Mouse (Mus musculus) 416B (cell line): ENCODE results near the gene Slc2a4.
A peak's percentile ranks its signal among the peaks of the same experiment; 100 is the strongest.
"Not testable (repeated sequence)": the region's sequence is repeated elsewhere in the genome, so short reads cannot be mapped to it uniquely, and the experiment has no call there.

ENCODE experiments used
- DNase-seq: peaks from one replicate; pipeline ENCODE4 v3.0.0; 2011; ENCODE audit warnings: low read depth

Slc2a4 gene

DNA sequence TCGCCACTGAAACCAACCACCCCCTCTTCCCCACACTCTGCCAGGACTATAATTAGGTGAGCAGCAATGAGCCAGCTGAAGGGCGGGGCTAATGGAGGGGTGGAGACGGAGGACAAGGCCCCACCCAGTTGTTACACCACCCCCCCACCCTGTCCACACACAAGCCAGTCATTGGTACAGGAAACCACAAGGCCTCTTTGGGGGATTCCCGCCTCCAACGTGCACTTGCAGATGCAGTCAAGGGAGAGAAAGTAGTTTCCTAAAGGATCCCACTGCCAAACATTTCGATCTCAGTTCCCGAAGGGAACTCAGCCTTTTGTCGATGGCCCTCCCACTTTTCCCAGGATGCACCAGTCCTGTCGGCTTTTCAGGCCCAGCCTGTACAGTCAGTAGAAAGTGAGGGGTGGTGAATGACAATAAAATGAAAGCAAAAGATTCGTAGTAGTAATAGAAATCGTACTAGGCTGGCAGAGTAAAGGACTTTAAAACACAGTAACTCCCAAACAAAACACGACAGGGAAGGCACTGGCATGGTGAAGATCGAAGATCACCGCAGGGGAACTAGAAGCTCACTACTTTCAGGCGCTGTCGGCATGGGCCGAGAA is 28.2 kb downstream of the Slc2a4 start:
- peak; percentile 98 for DNase-seq

DNA sequence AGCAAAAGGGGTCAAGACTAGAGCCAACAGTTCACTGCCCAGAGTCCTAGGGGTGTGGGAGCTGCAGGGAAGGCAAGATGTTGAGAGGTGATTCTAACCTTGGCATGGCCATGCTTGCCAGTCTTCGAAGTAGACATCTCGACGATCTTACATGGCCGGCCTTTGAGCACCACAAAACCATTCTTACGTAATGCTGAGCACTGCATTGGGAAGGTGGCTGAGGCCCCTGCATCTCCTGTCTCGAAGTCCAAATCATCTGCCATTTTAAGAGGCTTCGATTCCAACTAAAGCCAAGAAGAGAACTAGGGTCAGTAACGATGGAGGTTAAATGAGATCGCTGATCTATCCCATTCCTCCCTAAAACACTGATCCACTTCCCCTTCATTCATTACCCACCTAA is 28.9 kb downstream of the Slc2a4 start:
- peak; percentile 39 for DNase-seq

DNA sequence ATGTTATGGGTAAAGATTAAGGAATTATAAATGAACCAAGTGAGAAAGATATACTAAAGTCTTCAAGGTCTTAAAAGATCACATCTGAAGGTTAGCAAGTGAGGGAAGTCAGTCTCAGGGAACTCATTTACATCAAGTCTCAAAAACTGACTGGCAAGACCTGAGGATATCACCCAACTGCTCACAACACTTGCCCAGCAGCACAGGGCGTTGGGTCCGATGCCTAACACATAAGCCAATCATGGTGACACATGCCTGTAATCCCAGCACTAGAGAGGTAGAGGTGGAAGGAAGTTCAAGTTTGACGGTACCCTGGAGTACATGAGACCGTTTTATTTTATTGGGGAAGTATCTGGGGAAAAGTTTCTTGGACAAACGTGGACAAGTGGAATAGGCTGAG is 29.9 kb downstream of the Slc2a4 start:
- DNase-seq, result no peak

DNA sequence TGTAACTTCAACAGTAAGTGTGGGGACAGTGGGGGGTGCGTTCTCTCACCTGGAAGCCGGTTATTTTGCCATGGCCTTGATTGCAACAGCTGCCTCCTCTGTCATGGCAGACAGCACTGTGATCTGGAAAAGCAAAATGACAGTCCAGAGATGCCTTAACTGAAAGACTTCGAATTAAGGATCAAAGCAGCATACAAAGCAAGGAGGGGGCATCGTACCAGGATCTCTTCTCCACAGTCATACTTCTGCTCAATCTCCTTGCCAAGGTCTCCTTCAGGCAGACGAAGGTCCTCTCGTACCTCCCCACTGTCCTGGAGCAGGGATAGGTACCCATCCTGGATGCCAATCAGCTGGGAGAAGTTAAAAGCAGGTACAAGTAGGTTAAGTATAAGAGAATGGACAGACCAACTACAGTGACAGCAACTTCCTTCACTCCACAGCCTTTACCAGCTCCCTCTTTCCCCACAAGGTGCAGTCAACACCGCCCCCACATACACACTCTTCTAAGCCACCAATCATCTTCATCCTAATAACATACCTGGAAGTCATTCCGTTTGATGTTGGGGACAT is 30.5 kb downstream of the Slc2a4 start:
- no peak for DNase-seq

DNA sequence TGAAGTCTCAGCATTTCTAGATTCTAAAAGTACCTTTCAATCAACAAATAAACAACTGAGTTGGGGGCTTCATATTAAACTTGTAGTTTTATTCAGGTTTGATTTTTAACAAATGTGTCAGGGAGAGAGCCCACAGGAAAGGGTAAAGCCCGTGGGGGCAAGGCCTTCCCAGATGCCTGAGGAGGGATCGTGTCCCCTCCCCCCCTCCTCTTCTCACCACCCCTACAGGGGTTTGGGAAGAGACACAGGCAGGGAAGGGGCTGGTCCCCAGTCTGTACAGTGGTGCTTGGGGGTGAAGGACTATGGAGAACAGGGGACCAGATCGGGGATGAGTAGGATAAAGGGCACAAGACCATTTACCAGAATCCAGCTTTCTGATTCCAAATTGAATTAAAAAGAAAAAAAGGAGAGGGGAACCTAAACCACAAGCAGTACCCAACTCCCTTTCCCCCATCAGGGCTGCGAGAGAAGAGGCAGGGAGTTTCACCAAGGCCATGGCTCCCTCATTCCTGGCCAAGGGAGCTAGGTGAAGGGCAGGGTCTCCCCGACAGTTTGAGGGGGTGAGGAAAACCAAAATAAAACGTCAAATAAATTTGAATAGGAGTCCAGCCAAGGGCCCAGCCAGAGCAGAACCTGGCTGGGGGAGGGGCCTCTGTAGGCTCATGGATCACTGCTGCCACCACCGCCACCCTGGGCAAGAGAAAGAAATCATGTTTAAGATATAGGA is 31.2 kb downstream of the Slc2a4 start:
- DNase-seq, result not testable (repeated sequence)

DNA sequence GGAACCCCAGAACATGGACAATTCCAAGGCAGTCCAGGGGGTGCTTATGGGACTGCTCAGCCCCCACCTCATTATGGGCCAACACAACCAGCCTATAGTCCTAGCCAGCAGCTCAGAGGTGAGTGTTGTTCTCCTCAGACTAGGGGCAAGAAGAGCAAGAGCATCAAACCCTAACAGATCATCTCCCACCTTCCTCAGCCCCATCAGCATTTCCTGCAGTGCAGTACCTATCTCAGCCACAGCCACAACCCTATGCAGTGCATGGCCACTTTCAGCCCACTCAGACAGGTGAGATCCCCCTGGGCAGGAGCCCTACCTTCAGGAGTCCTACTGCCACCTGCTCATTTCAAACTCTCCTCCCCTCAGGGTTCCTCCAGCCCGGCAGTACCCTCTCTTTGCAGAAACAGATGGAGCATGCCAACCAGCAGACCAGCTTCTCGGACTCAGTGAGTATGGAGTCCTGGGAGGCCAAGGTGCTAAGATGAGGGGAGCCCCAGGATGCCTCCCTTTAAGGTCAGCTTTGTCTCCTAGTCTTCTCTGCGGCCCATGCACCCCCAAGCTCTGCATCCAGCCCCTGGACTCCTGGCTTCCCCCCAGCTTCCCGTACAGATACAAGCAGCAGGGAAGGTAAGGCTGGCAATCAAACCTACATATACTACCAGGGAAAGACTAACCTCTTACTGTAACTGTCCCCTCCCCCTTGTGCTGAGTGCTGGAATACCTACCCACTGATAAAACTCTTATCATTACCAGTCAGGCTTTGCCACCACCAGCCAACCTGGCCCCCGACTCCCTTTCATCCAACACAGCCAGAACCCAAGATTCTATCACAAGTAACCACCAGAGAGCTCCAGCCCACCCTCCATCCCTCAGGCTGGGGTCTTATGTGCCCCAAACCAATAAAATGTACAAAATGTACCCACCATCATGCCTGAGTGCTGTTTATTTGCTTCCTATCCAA is 32.0 kb downstream of the Slc2a4 start:
- peak; percentile 35 for DNase-seq

DNA sequence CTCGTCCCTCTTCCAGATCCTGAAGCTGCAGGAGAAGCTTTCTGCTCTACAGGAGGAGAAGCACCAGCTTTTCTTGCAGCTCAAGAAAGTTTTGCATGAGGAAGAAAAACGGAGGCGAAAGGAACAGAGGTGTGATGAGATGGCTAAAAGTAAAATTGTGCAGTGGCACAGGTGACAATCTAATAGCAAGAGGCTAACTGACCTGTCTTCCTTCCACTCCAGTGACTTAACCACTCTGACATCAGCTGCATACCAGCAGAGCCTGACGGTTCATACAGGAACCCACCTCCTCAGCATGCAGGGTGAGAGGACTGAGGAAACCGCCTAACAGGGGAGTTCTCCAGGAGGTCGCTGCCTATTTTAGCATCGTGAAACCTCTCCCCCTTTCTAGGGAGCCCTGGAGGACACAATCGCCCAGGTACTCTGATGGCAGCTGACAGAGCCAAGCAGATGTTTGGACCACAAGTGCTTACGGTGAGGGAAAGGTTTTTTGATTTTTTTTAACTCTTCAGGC is 33.0 kb downstream of the Slc2a4 start:
- peak; percentile 39 for DNase-seq

DNA sequence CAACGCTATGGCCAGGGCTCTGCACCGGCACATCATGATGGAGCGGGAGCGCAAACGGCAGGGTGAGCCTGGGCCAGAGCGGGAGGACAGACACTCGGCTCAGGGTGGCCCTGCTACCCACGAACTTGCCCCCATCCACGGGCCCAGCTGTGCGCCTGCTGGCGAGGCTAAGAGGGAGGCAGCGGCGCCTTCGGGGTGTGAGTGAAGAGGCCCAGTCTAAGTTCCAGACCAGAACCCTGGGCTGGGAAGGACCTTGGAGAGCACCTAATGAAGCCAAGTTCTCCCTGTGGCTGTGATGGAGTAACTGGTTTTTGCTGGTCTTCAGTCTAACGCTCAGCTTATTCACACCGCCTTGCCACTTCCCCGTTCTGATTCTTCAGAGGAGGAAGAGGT is 33.6 kb downstream of the Slc2a4 start:
- DNase-seq, result peak; percentile 64

DNA sequence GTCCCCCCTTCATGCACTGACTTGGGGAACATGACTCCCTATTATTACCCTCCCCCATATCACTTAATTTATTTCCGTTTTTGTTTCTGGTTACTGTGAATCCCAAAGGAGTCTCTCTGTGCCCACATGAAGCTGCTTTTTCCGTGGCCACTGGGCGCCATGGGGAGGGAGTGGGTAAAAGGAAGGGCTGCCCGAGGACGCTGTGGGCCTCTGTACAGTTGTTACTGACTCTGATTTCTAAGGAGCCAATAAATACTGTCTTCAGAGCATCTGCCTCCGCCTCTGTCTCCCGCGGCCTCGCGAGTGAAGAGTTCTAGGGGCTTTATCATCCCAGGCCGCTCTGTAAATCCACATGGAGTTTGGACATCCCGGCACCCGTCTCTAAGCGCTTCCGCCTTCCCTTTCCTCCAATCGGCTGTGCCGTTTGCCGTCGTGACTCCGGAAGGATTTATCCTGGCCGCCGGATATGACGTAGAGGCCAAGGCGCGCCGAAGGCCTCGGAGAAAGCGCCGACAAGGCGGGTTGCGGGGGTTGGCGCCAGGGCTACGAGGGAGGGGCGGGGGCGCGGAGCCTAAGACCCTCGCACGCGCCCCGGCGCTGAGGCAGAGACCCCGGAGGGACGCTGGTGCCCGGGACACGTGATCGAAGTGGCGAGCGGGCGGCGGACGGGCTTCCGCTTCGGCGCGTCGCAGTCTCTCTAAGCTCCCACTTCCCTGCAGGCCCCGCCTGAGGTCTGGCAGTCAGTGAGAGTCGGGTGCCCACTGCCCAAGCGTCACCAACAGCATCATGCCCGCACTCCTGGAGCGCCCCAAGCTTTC is 34.2 kb downstream of the Slc2a4 start, which contains the start of gene Gps2:
TSS of gene Gps2 (plus strand) at position 335 of the 818 bp plus-strand sequence.
- peak; percentile 95 for DNase-seq

DNA sequence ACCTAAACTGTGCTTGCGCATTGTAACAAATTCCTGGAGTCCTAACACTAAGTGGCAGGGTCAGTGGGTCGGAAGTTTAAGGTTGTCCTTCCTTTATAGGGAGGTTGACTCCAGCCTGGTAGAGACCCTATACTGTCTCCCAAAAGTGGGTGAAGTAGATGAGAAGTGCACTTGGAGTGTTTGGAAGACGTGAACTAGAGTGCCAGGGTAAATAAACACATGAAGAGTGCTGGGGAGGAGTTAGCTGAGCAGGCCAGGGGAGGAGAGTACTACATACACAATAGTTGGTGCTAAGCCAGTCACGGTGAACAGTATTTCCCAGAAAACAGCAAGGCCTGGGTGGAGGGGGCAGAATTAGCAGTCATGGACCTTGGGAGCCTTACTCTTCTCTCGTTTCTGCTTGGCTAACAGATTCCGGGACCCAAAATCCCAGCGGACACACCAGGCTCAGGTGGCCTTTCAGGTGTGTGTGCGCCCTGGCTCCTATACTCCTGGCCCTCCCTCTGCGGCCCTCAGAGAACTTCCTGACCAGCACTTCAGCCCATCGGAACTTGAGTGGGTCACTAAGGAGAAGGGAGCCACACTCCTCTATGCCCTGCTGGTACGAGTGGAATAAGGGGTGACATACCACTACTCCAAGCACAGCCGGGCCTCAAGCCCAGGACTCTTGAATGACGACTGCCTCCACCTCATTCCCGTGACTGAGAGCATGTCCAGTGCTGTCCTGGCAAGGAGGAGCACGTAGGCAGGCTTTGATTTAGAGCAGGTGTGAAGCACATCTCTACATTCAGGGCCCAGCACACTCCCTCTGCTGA is 35.1 kb downstream of the Slc2a4 start:
- no peak for DNase-seq

DNA sequence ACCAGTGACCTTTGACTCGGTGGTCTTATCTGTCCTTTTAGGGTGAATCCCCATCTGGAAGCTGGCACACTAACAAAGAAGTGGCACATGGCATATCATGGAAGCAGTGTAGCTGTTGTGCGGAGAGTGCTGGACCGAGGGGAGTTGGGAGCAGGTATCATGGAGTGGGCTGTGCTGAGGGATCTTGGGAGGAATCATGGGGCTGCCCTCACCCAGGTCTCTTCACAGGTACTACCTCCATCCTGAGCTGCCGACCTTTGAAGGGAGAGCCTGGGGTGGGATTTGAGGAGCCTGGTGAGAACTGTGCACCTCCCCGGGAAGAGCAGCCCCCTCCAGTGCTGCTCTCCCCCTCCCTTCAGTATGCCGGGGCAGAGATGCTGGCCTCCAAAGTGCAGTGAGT is 36.3 kb downstream of the Slc2a4 start:
- no peak for DNase-seq

DNA sequence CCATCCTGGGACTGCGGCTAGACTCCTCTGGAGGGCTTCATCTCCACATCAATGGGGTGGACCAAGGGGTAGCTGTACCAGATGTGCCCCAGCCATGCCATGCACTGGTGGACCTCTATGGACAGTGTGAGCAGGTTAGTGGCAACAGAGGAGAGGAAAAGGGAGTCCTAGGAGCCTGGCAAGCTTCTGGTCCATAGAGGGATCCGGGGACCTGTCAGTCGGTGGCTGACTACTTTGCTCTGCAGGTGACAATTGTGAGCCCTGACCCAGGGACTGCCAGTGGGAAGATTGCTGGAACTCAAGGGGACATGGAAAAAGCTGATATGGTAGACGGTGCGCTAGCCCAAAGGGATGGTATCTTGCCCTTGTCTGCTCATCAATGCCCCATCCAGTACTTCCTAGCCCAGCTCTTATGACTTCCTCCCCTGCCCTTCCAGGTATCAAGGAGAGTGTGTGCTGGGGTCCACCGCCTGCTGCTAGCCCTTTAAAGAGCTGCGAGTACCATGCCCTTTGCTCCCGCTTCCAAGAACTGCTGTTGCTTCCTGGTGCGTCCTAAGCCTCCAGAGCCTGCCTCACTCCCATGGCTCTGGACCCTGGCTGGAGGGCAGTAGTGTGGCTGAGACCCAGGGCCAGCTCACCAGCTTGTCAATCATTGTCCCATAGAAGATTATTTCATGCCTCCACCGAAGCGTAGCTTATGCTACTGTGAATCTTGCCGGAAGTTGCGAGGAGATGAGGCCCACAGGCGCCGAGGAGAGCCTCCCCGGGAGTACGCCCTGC is 37.0 kb downstream of the Slc2a4 start:
- DNase-seq, result no peak

DNA sequence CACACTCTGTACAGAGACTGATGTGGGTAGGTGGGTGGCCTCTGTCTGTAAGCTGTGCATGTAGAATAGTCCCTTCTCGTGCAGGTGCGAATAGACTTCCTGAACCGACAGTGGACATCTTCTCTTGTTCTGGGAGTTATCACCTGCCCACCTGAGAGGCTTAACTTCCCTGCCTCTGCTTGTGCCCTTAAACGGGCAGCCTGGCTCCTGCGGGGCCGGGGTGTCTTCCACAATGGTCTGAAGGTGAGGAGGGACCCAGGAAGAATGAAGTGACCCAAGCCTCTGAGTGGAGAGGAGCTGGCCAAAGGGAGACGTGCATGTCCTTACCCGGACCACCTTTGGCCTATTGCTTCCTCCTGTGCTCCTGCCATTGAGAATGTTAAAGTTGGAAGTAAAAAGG is 37.8 kb downstream of the Slc2a4 start:
- no peak for DNase-seq

DNA sequence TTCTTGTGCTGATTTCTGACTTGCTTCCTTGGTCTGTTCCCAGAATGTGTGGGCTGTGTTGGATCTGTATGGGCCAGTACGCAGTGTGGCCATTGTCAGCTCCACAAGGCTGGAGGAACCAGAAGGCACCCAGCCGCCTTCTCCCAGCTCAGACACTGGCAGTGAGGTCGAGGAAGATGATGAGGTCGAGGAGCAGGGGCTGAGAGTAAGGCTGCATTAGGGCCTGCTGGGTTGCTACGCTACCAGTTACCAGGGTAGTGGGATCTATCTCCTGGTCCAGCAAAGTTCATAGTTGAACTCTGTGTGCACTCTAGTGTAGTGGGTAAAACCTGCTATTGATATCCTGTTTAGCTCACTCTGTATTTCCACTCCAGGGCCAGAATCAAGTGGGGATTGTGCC is 38.8 kb downstream of the Slc2a4 start:
- DNase-seq, result no peak

DNA sequence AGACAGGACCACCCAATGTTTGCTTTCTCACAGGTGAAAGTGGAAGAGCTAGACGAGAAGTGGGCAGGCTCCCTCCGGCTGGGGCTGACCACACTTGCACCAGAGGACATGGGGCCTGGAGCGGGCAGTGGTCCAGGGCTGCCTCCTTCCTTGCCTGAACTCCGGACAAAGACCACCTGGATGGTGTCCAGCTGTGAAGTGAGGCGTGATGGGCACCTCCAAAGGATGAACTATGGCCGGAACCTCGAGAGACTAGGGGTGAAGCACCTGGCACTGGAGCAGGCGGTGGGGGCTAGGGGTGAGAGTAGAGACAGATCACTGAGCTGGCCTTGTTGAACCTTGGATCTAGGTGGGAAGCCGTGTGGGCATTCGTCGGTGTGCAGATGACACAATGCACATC is 39.3 kb downstream of the Slc2a4 start:
- no peak for DNase-seq

DNA sequence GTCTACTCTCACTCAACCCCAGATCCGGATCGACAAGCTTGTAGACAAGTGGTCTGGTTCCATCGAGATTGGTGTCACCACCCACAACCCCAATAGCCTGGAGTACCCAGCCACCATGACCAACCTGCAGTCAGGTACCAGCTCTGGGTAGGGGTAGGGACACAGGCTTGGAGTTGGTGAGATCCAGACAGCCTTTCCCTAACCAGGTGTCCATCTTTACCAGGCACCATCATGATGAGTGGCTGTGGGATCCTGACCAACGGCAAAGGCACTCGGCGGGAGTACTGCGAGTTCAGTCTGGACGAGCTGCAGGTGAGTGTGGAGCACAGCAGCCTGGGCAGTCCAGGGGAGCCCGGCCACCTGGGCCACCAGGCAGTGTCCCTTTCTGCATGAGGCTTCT is 43.7 kb downstream of the Slc2a4 start:
- no peak for DNase-seq

DNA sequence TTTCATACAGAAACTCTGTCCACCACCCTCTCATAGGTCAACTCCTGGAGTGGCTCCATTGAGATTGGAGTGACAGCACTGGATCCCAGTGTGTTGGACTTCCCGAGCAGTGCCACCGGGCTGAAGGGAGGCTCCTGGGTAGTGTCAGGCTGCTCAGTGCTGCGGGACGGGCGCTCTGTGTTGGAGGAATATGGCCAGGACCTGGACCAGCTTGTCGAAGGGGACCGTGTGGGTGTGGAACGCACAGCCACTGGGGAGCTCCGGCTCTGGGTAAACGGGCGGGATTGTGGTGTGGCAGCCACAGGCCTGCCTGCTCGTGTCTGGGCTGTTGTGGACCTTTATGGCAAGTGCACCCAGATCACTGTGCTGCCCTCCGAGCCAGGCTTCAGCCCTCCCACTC is 45.0 kb downstream of the Slc2a4 start:
- DNase-seq, result no peak

DNA sequence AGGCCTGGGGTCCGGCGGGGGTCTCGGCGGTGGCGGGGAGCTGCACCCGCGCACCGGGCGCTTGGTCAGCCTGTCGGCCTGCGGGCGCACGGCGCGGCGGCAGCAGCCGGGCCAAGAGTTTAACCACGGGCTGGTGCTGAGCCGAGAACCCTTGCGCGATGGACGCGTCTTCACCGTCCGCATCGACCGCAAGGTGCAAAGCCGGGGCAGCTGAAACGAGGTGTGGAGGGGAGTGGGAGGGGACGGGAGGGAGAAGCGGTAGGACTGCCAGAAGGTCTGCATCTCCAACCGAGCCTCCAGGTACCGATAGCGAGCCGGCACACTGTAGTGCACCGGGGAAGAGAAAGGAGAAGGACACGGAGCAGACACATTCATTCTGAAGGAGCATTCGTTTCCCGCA is 46.0 kb downstream of the Slc2a4 start:
- no peak for DNase-seq

DNA sequence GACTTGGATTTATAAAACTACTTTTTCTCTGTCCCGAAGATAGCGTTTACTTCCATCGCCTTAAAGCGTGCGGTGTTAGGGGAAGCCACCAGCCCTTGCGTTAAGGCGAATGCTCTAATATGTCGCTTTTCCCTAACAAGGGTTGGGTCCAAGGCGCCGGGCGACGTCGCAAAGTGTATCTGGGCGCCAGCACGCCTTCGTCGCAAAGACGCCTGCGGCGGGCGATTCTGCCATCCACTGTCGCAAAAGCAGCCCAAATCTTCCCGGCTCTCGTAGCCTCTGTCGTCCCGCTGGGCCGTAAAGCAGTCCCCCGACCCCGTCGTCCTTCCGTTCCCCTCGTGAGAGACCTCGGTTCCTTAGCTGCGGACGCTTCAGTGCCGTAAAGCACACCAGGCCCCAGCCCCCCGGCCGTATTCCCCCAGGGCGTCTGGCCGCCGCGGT is 46.6 kb downstream of the Slc2a4 start:
- DNase-seq, result peak; percentile 99
